Mouse (Mus musculus): ENCODE results near the gene Actr5. TPM values are rescaled to one million over a fixed set of nuclear protein-coding genes. Genes with fewer than 3 reads are reported as not detected.

The Actr5 gene
- polyA plus RNA-seq, 1 experiment from 2014 or later = 6.6 TPM

DNA sequence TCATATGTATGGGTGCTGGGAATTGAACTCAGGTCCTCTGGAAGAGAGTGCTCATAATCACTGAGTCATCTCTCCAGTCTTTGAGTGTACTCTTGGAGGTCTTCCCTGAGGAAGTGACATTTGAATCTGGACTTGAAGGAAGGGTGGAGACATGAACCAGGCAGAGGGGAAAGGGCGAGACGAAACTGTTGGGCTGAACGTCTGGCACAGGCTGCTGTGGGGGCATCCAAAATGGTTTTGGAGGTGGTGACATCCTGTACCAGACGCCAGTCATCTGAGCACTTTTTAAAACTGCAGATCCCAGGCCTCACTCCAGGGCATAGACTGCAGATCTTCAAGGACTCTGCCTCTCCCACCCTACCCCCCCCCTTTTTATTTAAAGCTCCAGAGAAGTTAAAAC is 31.1 kb downstream of the Actr5 start:
- DNase-seq (ENCODE audit: low spot score) = no peak

DNA sequence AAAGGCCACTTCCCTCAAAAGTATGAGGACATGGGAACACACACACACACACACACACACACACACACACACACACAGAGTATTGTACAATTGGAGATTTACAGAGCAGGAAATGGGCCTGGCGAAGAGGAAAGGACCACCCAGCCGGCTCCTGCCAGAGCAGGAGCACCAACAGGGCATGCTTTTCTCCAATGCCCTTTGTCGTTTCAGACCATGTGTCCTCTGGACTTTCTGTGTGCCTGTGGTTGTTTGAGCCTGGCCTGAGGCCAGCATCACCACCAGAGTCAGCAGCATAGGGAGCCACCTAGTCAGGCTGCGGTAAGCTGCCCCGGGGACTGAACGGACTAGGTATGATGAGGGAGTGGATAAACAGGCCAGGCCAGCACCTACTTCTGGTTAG is 34.1 kb downstream of the Actr5 start:
- TF ChIP-seq CTCF (IDR thresholded peaks at IDR 0.05) (no peak), EP300 (IDR thresholded peaks at IDR 0.05) (peak; percentile 82)
- H3K4me1 ChIP-seq (ENCODE audit: insufficient read depth, low read depth, low read length) = 0 out of 2 replicates have a peak, but pooled peaks cover 4% of the 10 kb centered on the region
- H3K27me3 ChIP-seq (replicated peaks; ENCODE audit: insufficient read depth, low read length) = no peaks in the 10 kb centered on the region
- peak overlapping the region; percentile 52 for H3K27ac ChIP-seq (ENCODE audit: low read length)
- DNase-seq (ENCODE audit: low spot score) (peak; percentile 77), ATAC-seq (peak; percentile 89)
- H3K9ac ChIP-seq (replicated peaks; ENCODE audit: low read depth) = no peak overlapping the region
- H3K36me3 ChIP-seq (ENCODE audit: insufficient read depth, low read length) = no peaks in the 10 kb centered on the region
- WGBS = 14% methylated on average over 6 of the region's 6 CpGs
- no peaks in the 10 kb centered on the region for H3K9me3 ChIP-seq (ENCODE audit: low read length)
- H3K4me3 ChIP-seq (ENCODE audit: low read depth, low read length) = no peak overlapping the region
- no peak overlapping the region for H3K4me2 ChIP-seq (replicated peaks; ENCODE audit: low read depth, low read length)

More for the DNA sequence above, 31.1 kb downstream of the Actr5 start:
- no peak for ATAC-seq
- H3K4me1 ChIP-seq (ENCODE audit: insufficient read depth, low read depth, low read length) = 0 out of 2 replicates have a peak, but pooled peaks cover 4% of the 10 kb centered on the region
- H3K9ac ChIP-seq (replicated peaks; ENCODE audit: low read depth) = no peak overlapping the region
- TF ChIP-seq EP300 (IDR thresholded peaks at IDR 0.05) = no peak
- TF ChIP-seq CTCF (IDR thresholded peaks at IDR 0.05) = no peak
- H3K4me2 ChIP-seq (replicated peaks; ENCODE audit: low read depth, low read length) = no peak overlapping the region
- H3K4me3 ChIP-seq (ENCODE audit: low read depth, low read length) = no peak overlapping the region
- H3K27me3 ChIP-seq (replicated peaks; ENCODE audit: insufficient read depth, low read length) = no peaks in the 10 kb centered on the region
- H3K9me3 ChIP-seq (ENCODE audit: low read length) = no peaks in the 10 kb centered on the region
- H3K27ac ChIP-seq (ENCODE audit: low read length) = no peak overlapping the region
- H3K36me3 ChIP-seq (ENCODE audit: insufficient read depth, low read length) = no peaks in the 10 kb centered on the region
- 72% methylated on average over 4 of the region's 4 CpGs for WGBS

DNA sequence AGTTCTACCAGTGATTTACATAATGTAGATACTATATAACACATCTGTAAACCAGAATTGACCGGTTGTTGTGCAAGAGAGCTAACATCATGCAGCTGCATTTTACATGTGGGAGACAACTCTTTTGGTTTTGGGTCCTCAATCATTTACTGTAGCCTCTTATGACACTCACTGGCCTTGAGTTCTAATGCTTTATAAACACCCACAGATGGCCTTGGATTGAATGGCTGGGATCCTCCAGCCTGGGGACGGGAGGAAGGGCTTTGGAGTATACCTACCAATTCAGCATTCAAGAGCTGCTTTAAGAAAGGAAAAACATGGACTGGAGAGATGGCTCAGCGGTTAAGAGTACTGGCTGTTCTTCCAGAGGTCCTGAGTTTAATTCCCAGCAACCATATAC is 34.7 kb downstream of the Actr5 start:
- H3K27ac ChIP-seq (ENCODE audit: low read length) = peak overlapping the region; percentile 52
- 0 out of 2 replicates have a peak, but pooled peaks cover 4% of the 10 kb centered on the region for H3K4me1 ChIP-seq (ENCODE audit: insufficient read depth, low read depth, low read length)
- 30% methylated on average over 3 of the region's 3 CpGs for WGBS
- ATAC-seq = no peak
- no peaks in the 10 kb centered on the region for H3K9me3 ChIP-seq (ENCODE audit: low read length)
- no peak for DNase-seq (ENCODE audit: low spot score)
- H3K36me3 ChIP-seq (ENCODE audit: insufficient read depth, low read length) = no peaks in the 10 kb centered on the region
- H3K27me3 ChIP-seq (replicated peaks; ENCODE audit: insufficient read depth, low read length) = no peaks in the 10 kb centered on the region
- no peak overlapping the region for H3K4me3 ChIP-seq (ENCODE audit: low read depth, low read length)
- H3K9ac ChIP-seq (replicated peaks; ENCODE audit: low read depth) = no peak overlapping the region
- no peak overlapping the region for H3K4me2 ChIP-seq (replicated peaks; ENCODE audit: low read depth, low read length)
- TF ChIP-seq CTCF (IDR thresholded peaks at IDR 0.05) (no peak), EP300 (IDR thresholded peaks at IDR 0.05) (no peak)

DNA sequence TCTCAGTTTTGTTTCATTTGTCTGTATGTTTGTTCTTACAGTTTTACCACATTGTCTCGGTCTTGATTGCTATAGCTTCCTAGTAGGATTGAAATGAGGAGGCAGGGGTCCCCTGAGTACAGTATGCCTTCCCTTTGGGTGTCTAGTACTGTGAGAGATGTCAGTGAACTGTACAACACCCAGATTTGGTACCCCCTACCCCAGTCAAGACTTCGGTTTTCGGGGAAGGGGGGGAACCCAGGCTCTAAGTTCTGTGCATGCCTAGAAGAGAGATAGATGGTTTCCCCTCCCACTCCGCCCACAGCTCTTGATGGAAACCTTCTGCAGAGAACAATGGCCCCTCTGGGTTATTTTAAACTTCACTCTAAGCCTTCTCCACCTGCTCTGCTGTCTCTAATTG is 40.4 kb downstream of the Actr5 start, which contains the start of gene Ppp1r16b:
Ppp1r16b (plus strand) TSS at position 301 of the 400 bp plus-strand sequence.
- no peak within 1 kb of the TSS for H3K4me3 ChIP-seq (ENCODE audit: low read depth, low read length)
- H3K4me2 ChIP-seq (replicated peaks; ENCODE audit: low read depth, low read length) = no peak within 1 kb of the TSS
- DNase-seq (ENCODE audit: low spot score) (no peak), ATAC-seq (no peak)
- H3K4me1 ChIP-seq (ENCODE audit: insufficient read depth, low read depth, low read length) = peaks cover 3% of the 10 kb centered on the region; the same call in 1 of the 2 replicates
- H3K27ac ChIP-seq (ENCODE audit: low read length) = peak within 1 kb of the TSS; percentile 77
- 53% methylated on average over 4 of the region's 4 CpGs for WGBS
- no peaks in the 10 kb centered on the region for H3K36me3 ChIP-seq (ENCODE audit: insufficient read depth, low read length)
- H3K27me3 ChIP-seq (replicated peaks; ENCODE audit: insufficient read depth, low read length) = peaks cover 11% of the 10 kb centered on the region; the same call in 1 of the 2 replicates
- no peaks in the 10 kb centered on the region for H3K9me3 ChIP-seq (ENCODE audit: low read length)
- no peak within 1 kb of the TSS for H3K9ac ChIP-seq (replicated peaks; ENCODE audit: low read depth)
- no peak for TF ChIP-seq CTCF (IDR thresholded peaks at IDR 0.05)
- no peak for TF ChIP-seq EP300 (IDR thresholded peaks at IDR 0.05)

DNA sequence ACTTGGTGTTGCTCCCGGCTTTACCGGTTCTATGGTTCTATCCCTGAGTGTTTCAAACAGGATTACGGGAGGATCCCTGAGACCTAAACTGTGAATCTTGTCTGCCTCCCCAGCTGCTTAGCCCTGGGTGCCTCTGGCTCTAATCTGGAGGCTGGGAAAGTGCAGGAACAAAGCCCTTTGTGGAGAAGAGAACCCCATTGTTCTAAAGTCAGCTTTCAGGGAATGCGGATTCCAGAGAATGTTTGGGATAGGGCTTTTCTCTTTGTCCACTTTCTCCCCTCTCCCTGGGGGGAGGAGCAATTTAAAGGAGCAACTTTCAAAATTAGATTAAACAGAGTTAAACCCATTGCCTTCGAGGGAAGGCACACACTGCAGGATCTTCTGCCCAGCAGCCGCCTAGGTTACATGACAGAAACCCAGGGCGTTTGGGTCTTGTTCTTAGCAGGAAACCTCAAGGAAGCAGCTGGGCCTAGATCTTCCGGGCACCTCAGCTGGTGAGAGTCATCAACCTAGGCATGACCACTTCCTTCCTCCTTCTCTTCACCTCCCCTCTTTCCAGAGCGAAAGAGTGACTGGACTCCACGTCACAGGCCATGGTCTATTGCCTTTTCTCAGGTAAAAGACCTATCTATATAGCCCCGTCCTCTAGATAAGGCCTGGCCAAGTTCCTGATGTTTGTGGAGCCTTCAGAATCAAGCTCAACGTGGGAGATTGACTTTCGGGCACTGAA is 41.5 kb downstream of the Actr5 start:
- Histone ChIP-seq H3K4me2 (replicated peaks; ENCODE audit: low read depth, low read length) (peak overlapping the region; percentile 68), H3K27me3 (replicated peaks; ENCODE audit: insufficient read depth, low read length) (peaks cover 15% of the 10 kb centered on the region; the same call in 1 of the 2 replicates)

DNA sequence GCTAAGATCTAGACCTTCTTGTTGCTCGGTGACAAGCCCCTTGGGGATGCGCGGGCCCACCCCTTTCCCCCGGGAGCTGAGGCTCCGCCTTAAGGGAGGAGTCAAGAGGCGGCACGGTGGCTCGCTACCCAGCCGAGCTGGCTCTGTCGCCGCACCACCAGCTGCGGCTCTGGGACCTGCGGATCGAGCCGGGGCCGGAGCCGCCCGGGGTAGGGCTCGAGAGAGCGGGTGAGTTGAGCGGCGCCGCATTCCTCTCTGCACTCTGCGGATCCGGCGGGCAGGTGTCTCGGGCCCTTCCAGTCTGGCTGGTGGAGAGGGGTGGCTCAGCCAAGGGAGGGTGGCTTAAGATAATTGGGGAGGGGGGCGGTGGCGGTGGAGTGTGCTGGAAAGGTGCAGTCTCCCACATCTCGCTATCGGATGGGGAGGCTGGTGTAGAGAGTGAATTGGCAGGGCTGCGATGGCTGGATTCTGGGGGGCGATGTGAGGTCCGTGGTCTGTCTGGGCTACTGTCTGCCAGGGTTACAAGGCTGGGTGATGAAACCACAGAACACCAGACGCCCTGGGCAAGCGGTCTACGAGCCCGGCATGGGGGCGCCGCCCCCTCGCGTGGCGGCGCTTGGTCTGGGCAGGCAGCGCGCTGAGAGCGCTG is 42.5 kb downstream of the Actr5 start:
- peak overlapping the region; percentile 36 for H3K9ac ChIP-seq (replicated peaks; ENCODE audit: low read depth)
- H3K36me3 ChIP-seq (ENCODE audit: insufficient read depth, low read length) = no peaks in the 10 kb centered on the region
- TF ChIP-seq CTCF (IDR thresholded peaks at IDR 0.05) (no peak), EP300 (IDR thresholded peaks at IDR 0.05) (no peak)
- no peaks in the 10 kb centered on the region; the same call in 1 of the 2 replicates for H3K9me3 ChIP-seq (ENCODE audit: low read length)
- peak overlapping the region; percentile 77 for H3K27ac ChIP-seq (ENCODE audit: low read length)
- H3K4me1 ChIP-seq (ENCODE audit: insufficient read depth, low read depth, low read length) = peaks cover 3% of the 10 kb centered on the region; the same call in 1 of the 2 replicates
- WGBS = 3% methylated on average over 43 of the region's 47 CpGs
- H3K27me3 ChIP-seq (replicated peaks; ENCODE audit: insufficient read depth, low read length) = peaks cover 15% of the 10 kb centered on the region; the same call in 1 of the 2 replicates
- DNase-seq (ENCODE audit: low spot score) = peak; percentile 48
- H3K4me3 ChIP-seq (ENCODE audit: low read depth, low read length) = peak overlapping the region; percentile 51
- peak; percentile 70 for ATAC-seq
- peak overlapping the region; percentile 68 for H3K4me2 ChIP-seq (replicated peaks; ENCODE audit: low read depth, low read length)

More for the DNA sequence above, 41.5 kb downstream of the Actr5 start:
- H3K4me3 ChIP-seq (ENCODE audit: low read depth, low read length) = no peak overlapping the region
- H3K36me3 ChIP-seq (ENCODE audit: insufficient read depth, low read length) = no peaks in the 10 kb centered on the region
- peaks cover 3% of the 10 kb centered on the region; the same call in 1 of the 2 replicates for H3K4me1 ChIP-seq (ENCODE audit: insufficient read depth, low read depth, low read length)
- H3K9me3 ChIP-seq (ENCODE audit: low read length) = no peaks in the 10 kb centered on the region
- H3K9ac ChIP-seq (replicated peaks; ENCODE audit: low read depth) = no peak overlapping the region
- DNase-seq (ENCODE audit: low spot score) = peak; percentile 65
- TF ChIP-seq EP300 (IDR thresholded peaks at IDR 0.05) = no peak
- TF ChIP-seq CTCF (IDR thresholded peaks at IDR 0.05) = no peak
- peak; percentile 64 for ATAC-seq
- peak overlapping the region; percentile 77 for H3K27ac ChIP-seq (ENCODE audit: low read length)
- 36% methylated on average over 13 of the region's 13 CpGs for WGBS
